Mouse (Mus musculus) liver, adult 2 months (tissue): ENCODE results near the gene Cox15.

Source experiments
- CTCF ChIP-seq: fragments of 200-500 bp; IDR thresholded peaks from 2 replicates; pipeline ENCODE4 v1.5.1; 2011; ENCODE audit warnings: low read depth, low read length, control low read depth
- POLR2A ChIP-seq: fragments of 200-500 bp; IDR thresholded peaks from 2 replicates; pipeline ENCODE4 v1.6.1; 2011; ENCODE audit warnings: low read length, control low read depth; ENCODE audit not compliant: insufficient read depth; ENCODE audit errors: extremely low read depth

DNA sequence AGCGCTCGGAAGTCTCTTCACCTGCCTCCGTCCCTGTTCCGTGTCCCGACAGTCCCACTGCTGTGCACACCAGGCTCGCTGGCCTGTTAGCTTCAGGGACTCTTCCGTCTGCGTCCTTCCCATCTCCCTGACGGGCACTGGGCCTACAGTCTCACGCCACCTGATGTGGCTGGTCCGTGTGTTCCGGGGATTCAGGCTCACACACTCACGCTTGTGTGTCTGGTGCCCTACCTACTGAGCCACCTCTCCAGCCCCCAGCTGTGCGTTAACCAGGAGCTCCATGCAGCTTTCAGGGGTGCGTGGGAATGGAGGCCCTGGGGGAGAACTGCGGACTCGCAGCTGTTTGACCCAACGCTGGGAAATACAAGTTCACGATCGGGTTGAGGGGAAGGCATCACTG, 28.6 kb downstream of the Cox15 start:
- TF ChIP-seq CTCF (no peak), POLR2A (no peak)
